Mouse (Mus musculus) macrophage (primary cell): Measurements from ENCODE around the gene Gm3594. TPM values are rescaled to one million over a fixed set of nuclear protein-coding genes. Genes with fewer than 3 reads are reported as not detected.
"Not testable (repeated sequence)": the region's sequence is repeated elsewhere in the genome, so short reads cannot be mapped to it uniquely, and the experiment has no call there.

Experiments
- H3K27ac ChIP-seq: fragments of 350-480 bp; formaldehyde crosslinking; 2 replicates; pipeline ENCODE4 v1.9.0; 2021
- H3K36me3 ChIP-seq: fragments of 350-480 bp; formaldehyde crosslinking; 2 replicates; pipeline ENCODE4 v1.9.0; 2021; ENCODE audit errors: inconsistent target
- H3K4me3 ChIP-seq: fragments of 350-480 bp; formaldehyde crosslinking; 2 replicates; pipeline ENCODE4 v1.9.0; 2021; ENCODE audit errors: inconsistent target
- H3K79me2 ChIP-seq: fragments of 350-480 bp; formaldehyde crosslinking; 2 replicates; pipeline ENCODE4 v1.9.0; 2021; ENCODE audit errors: inconsistent target
- WGBS: methylation state at CpG from one replicate; pipeline ENCODE4 v1.1.7; 2026; ENCODE audit warnings: inconsistent platforms; ENCODE audit not compliant: missing documents; 5-methylcytosine and 5-hydroxymethylcytosine counted together
- polyA plus RNA-seq: library from polyadenylated mRNA; stranded (reverse); fragments of 250-400 nt; gene quantifications from 3 replicates; pipeline ENCODE4 v1.2.4, GENCODE M21; 2018; ENCODE audit warnings: inconsistent platforms
- total RNA-seq, 78 experiments: library from RNA; depleted of rRNA; stranded (reverse); fragments of 250-400 nt; gene quantifications; 1 replicate in 9 of 78; 2 replicates in 24 of 78; 3 replicates in 43 of 78; 4 replicates in 2 of 78; pipeline ENCODE4 v1.2.4; 2018; ENCODE audit warnings: inconsistent platforms in 56 of 78

Gene Gm3594
- not detected for total RNA-seq (2018; cell fraction: chromatin; rRNA removed)
- not detected for total RNA-seq (2018; cell fraction: cytosol; rRNA removed)
- total RNA-seq (2018; cell fraction: nucleus; rRNA removed), result not detected
- not detected in 3 replicates for polyA plus RNA-seq

DNA sequence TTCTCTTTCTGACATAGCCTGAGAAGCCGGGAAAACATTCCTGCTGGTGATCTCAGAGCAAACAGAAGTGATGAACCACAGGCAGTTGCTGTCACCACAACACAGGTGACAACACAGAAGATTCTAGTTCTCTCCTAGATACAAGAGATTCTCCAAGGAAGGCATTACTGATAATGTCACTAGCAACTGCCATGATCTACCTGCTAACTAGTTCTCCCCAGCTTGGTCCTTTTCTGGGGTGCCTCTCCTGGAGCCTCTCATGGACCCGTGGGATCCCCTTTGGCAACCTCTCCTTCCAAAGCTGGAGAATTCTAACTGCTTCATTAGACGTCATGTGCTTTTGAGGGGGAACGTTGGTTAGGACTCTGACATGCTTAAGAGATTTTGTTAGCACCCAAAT lies at the start of gene Gm3594:
Gene Gm3594, minus strand, starts transcription at position 101 of the 400 bp plus-strand sequence.
- not testable (repeated sequence) for H3K27ac ChIP-seq
- no CpG with 5 or more reads among the region's 4 CpGs for WGBS

DNA sequence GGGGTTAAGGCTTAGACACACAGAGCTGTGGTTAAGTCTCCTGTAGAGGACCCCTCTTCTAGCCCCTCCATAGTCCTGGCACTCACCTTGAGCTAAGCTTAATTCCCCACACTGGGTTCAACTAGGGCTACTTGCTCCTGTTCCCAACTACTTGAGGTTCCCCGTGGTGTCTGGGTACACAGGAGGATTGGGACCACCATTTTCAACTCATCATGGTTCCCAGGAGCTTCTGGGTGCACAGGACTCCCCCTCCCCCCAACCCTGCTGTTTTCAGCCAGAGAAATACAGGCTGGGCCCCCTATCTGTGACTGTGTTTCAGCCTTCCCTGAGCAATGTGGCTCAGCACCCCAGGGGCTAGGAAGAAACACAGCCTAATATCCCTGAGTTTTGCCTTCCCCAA lies 41.9 kb upstream of the Gm3594 start:
- 25% methylated on average over 1 of the region's 1 CpGs for WGBS
- not testable (repeated sequence) for H3K36me3 ChIP-seq, H3K27ac ChIP-seq, H3K79me2 ChIP-seq, H3K4me3 ChIP-seq

More for the DNA sequence above, at the start of gene Gm3594:
- not testable (repeated sequence) for H3K4me3 ChIP-seq, H3K36me3 ChIP-seq, H3K79me2 ChIP-seq

DNA sequence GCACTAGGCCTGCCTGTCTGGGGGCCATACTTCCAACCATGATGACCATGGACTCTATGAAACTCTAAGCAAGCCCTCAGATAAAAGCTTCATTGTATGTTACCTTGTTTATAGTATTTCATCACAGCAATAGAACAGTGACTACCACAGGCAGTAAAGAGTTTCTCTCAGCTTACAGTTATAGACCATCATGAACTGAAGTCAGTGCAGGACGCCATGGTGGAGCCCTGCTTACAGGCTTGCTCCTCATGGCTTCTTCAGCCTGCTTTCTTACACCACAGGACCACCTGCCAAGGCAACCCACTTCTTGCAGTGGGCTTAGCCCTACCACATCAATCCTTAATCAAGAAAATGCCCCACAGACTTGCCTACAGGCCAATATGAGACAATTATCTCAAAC lies 41.1 kb upstream of the Gm3594 start:
- H3K4me3 ChIP-seq, H3K79me2 ChIP-seq, H3K27ac ChIP-seq, H3K36me3 ChIP-seq: not testable (repeated sequence)
- no CpG with 5 or more reads among the region's 1 CpGs for WGBS

DNA sequence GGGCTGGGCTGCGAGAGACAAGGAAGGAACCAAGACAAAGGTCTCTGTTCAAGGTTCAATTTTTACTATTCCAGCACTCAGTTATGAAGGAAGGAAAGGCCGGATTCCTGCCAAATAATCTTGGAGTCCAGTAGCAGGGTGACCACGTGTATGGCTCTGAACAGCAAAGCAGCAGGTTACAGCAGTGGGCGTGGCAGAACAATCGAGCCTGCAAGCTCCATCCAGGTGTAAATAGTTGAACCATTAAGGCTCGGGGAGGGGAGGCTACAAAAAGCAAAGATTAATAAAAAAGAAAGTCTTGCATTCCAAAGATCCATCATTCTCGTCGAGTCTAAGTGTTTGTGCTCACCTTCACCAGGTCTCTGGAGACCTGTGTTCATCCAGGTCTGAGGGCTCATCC lies 37.7 kb upstream of the Gm3594 start:
- not testable (repeated sequence) for H3K79me2 ChIP-seq, H3K36me3 ChIP-seq, H3K27ac ChIP-seq, H3K4me3 ChIP-seq
- 74% methylated on average over 6 of the region's 8 CpGs for WGBS

DNA sequence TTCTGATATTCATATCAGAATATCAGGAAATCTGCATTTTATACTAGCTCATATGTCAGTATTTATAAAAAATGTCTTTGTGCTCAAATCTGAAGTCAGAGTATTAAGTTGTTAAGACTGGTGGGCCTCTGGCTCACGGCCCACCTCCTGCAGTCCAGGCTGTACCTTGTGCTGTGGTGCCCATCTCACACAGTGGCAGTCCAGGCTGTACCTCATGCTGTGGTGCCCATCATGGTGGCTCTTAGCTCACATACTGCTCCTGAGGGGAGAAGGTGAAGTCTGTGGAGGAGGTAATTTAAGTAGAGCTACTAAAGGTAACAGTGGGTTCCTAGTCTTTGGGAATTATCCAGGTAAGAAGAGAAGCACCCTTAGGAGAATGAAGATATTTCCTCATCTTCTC lies 27.4 kb upstream of the Gm3594 start:
- not testable (repeated sequence) for H3K4me3 ChIP-seq, H3K79me2 ChIP-seq, H3K36me3 ChIP-seq, H3K27ac ChIP-seq
- no CpG with 5 or more reads among the region's 1 CpGs for WGBS

DNA sequence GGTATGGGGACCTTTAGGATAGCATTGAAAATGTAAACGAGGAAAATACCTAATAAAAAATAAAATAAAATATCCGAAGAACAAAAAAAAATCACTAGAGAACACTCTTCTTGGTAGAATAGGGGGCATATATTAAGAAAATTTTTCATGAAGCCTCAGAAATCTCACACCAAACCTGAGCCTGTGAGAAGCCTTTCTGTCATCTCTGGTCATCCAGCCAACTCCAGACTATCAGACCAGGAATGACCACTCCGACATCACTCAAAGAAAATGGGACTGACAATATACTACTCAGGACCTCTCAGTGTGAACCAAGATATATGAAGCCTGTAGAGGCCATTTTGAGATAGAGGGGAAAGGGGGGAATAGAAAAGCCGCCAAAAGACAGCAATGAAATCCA lies 3.6 kb downstream of the Gm3594 start:
- not testable (repeated sequence) for H3K27ac ChIP-seq, H3K4me3 ChIP-seq, H3K79me2 ChIP-seq, H3K36me3 ChIP-seq
- no CpG with 5 or more reads among the region's 4 CpGs for WGBS

DNA sequence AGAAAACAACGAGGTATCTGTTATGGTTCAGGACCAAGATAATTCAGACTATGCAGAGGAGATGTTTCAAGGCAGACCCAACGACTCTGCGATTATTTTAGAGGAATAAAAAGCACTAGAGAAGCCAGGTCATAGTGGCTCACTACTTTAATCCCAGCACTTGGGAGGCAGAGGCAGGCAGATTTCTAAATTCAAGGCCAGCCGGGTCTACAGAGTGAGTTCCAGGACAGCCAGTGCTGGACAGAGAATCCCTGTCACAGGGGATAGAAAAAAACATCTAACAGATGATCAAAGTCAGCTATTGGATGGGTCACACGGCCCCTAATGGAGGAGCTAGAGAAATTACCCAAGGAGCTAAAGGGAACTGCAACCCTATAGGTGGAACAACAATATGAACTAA lies 4.2 kb downstream of the Gm3594 start:
- not testable (repeated sequence) for H3K79me2 ChIP-seq, H3K27ac ChIP-seq, H3K4me3 ChIP-seq, H3K36me3 ChIP-seq
- no CpG with 5 or more reads among the region's 5 CpGs for WGBS

DNA sequence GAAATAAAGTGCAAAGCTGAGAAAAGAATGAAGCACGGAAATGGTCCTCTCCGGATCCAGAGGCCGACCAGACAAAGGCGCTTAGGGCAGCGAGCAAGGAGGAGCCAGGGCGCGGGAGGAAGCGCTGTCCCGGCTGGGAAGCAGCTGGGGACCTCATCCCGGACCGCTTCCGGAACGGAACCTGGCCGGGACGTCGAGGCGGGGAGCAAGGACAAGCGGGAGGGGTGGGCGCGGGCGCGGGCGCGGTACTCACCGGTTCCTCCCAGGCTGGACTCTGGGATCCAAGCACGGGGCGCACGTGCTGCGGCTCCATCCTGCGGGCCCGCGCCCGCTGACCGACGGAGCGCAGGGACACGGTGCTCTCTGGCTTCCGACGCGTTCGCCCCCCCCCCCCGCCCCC lies 17.6 kb downstream of the Gm3594 start:
- not testable (repeated sequence) for H3K79me2 ChIP-seq, H3K4me3 ChIP-seq, H3K36me3 ChIP-seq, H3K27ac ChIP-seq
- no CpG with 5 or more reads among the region's 42 CpGs for WGBS

DNA sequence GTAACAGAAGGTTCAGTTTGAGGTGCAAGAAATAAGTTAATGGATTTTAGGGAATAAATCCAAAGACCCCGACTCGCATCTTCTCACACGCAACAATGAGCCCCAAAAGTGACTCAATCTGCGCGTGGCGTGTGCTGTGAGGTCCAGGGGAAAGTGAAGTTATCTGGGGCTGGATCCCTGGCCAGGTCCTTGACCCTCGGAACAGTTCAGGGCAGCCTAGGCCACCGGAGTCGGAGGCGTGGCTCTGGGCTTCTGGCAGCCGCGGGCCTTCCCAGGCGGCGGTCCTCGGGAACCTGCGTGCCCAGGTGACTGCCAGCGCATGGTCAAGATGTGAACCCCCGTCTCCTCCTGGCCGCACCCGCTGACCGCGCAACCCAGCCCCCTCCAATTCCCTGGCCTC lies 18.1 kb downstream of the Gm3594 start:
- H3K36me3 ChIP-seq, H3K4me3 ChIP-seq, H3K79me2 ChIP-seq, H3K27ac ChIP-seq: not testable (repeated sequence)
- 35% methylated on average over 10 of the region's 22 CpGs for WGBS

DNA sequence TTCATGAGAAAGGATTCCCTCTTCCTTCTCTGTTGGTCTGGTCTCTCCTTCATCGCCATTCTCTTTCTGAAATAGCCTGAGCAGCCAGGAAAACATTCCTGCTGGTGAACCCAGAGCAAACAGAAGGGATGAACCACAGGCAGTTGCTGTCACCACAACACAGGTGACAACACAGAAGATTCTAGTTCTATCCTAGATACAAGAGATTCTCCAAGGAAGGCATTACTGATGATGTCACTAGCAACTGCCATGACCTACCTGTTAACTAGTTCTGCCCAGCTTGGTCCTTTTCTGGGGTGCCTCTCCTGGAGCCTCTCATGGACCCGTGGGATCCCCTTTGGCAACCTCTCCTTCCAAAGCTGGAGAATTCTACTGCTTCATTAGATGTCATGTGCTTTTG lies 32.0 kb downstream of the Gm3594 start, which contains the start of gene Gm3591:
Gene Gm3591, minus strand, starts transcription at position 101 of the 400 bp plus-strand sequence.
- not testable (repeated sequence) for H3K36me3 ChIP-seq, H3K27ac ChIP-seq, H3K79me2 ChIP-seq, H3K4me3 ChIP-seq
- no CpG with 5 or more reads among the region's 2 CpGs for WGBS

DNA sequence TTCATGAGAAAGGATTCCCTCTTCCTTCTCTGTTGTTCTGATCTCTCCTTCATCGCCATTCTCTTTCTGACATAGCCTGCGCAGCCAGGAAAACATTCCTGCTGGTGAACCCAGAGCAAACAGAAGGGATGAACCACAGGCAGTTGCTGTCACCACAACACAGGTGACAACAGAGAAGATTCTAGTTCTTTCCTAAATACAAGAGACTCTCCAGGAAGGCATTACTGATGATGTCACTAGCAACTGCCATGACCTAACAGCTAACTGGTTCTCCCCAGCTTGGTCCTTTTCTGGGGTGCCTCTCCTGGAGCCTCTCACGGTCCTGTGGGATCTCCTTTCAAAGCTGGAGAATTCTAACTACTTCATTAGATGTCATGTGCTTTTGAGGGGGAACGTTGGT lies 54.2 kb downstream of the Gm3594 start, which contains the start of gene Gm16440:
Gene Gm16440, minus strand, starts transcription at position 101 of the 400 bp plus-strand sequence.
- WGBS, result no CpG with 5 or more reads among the region's 4 CpGs
- H3K79me2 ChIP-seq, result not testable (repeated sequence)

More for the DNA sequence above, 54.2 kb downstream of the Gm3594 start, which contains the start of gene Gm16440:
- H3K27ac ChIP-seq, H3K4me3 ChIP-seq, H3K36me3 ChIP-seq: not testable (repeated sequence)

Other genes with a start within 250 kb of the Gm3594 start
- not detected in 3 replicates for gene Gm21560, start 225.3 kb downstream of the Gm3594 start, polyA plus RNA-seq
- gene Gm3411, start 157.4 kb downstream of the Gm3594 start, polyA plus RNA-seq, result not detected in 3 replicates
- gene Gm21103, start 139.8 kb downstream of the Gm3594 start, polyA plus RNA-seq, result not detected in 3 replicates
- not detected in 3 replicates for gene Gm3618, start 100.9 kb downstream of the Gm3594 start, polyA plus RNA-seq
- not detected in 3 replicates for gene Gm16440, start 54.3 kb downstream of the Gm3594 start, polyA plus RNA-seq
- not detected in 3 replicates for gene Gm3591, start 32.1 kb downstream of the Gm3594 start, polyA plus RNA-seq
- gene Gm8356, start 92.7 kb upstream of the Gm3594 start, polyA plus RNA-seq, result not detected in 3 replicates
- gene Gm3629, start 146.0 kb upstream of the Gm3594 start, polyA plus RNA-seq, result not detected in 3 replicates
- gene Gm3460, start 177.8 kb upstream of the Gm3594 start, polyA plus RNA-seq, result not detected in 3 replicates
- gene Gm10251, start 239.6 kb upstream of the Gm3594 start, polyA plus RNA-seq, result not detected in 3 replicates